Mouse (Mus musculus): ENCODE measurements at regions not wholly inside any gene's neighbourhood (a gene's known extent, or its start where the extent isn't known, plus 50 kb on each side); places are given as distances from the start of the nearest gene placed in this dataset.

- TF ChIP-seq CTCF (IDR thresholded peaks at IDR 0.05), result no peak
- no peak for TF ChIP-seq EP300 (IDR thresholded peaks at IDR 0.05)
Measured at GRCm38 (mm10) chrX:50641347-50641746, 199.5 kb upstream of the Stk26 start.
